Mouse (Mus musculus) liver, embryonic 11.5 days (tissue): ENCODE results near the gene Tmem132b. TPM values are rescaled to one million over a fixed set of nuclear protein-coding genes. Genes with fewer than 3 reads are reported as not detected.

Experiments used
- ATAC-seq: fragments of 200-750 bp; cut with Nextera tagmentation; replicated peaks from 2 replicates; pipeline ENCODE4 v1.8.0; 2017; ENCODE audit warnings: moderate number of reproducible peaks, mild to moderate bottlenecking, moderate TSS enrichment, moderate library complexity; ENCODE audit not compliant: low FRiP score
- DNase-seq: peaks from one replicate; pipeline ENCODE4 v3.0.0-alpha.2; 2017; ENCODE audit warnings: low spot score
- H3K27ac ChIP-seq: fragments of 300-500 bp; sonication (generic); 2 replicates; pipeline ENCODE4 v1.5.1; 2014; ENCODE audit warnings: mild to moderate bottlenecking, low read depth, low read length, control low read depth
- H3K27me3 ChIP-seq: fragments of 300-500 bp; sonication (generic); replicated peaks from 2 replicates; pipeline ENCODE4 v1.6.1; 2014; ENCODE audit warnings: low read length, mixed read lengths; ENCODE audit not compliant: control insufficient read depth, insufficient read depth
- H3K36me3 ChIP-seq: fragments of 300-500 bp; sonication (generic); 2 replicates; pipeline ENCODE4 v1.6.1; 2014; ENCODE audit warnings: mild to moderate bottlenecking, low read length, moderate library complexity, mixed read lengths; ENCODE audit not compliant: control insufficient read depth, insufficient read depth
- H3K4me1 ChIP-seq: fragments of 300-500 bp; sonication (generic); replicated peaks from 2 replicates; pipeline ENCODE4 v1.6.1; 2014; ENCODE audit warnings: low read length, mixed read lengths; ENCODE audit not compliant: control insufficient read depth, insufficient read depth
- H3K4me2 ChIP-seq: fragments of 300-500 bp; sonication (generic); 2 replicates; pipeline ENCODE4 v1.6.1; 2014; ENCODE audit warnings: mild to moderate bottlenecking, control low read depth, moderate library complexity
- H3K4me3 ChIP-seq: fragments of 300-500 bp; sonication (generic); 2 replicates; pipeline ENCODE4 v1.5.1; 2014; ENCODE audit warnings: low read depth, low read length, control low read depth
- H3K9ac ChIP-seq: fragments of 300-500 bp; sonication (generic); 2 replicates; pipeline ENCODE4 v1.6.1; 2014; ENCODE audit warnings: low read depth, low read length, control low read depth
- H3K9me3 ChIP-seq: fragments of 300-500 bp; sonication (generic); 2 replicates; pipeline ENCODE4 v1.6.1; 2016; ENCODE audit warnings: low read length, inconsistent platforms, mixed read lengths; ENCODE audit not compliant: control insufficient read depth
- WGBS: fragments of 180-500 bp; shearing (Covaris S2); extraction: QIAGEN DNeasy Blood & Tissue Kit; methylation state at CpG from one replicate; pipeline ENCODE4 v1.1.7; 2014; 5-methylcytosine and 5-hydroxymethylcytosine counted together
- polyA plus RNA-seq: library from polyadenylated mRNA; unstranded; fragments of >200 nt; fragmentation: Nextera tagmentation; extraction: Ambion mirVana; gene quantifications from 2 replicates; pipeline ENCODE4 v1.2.1, GENCODE M21; 2014

The Tmem132b gene
- polyA plus RNA-seq, 1 experiment from 2014 or later = 0.15 TPM

DNA sequence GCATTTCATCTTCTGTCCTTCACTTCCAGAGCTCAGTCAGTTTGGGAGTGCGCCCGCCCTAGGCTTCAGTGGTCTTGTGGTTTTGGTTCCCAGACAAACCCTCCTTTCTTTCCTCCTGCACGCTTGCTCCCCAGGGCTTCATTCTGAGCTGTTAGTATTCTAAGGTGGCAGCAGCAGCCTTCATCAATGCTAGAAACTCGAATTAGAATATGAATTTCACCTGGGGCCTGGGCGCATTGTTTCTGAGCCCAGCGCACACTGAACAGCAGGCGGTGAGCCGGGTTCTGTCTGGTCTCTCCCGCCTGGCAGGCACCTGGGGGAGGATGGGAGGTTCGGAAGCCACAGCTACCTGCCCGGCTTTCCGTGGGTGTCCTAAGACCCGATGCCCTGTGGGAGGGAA, 14.7 kb downstream of the Tmem132b start:
- DNase-seq = no peak
- Histone ChIP-seq H3K4me3 (no peak overlapping the region), H3K4me2 (no peak overlapping the region), H3K9ac (no peak overlapping the region), H3K27me3 (peaks cover 5% of the 10 kb centered on the region), H3K27ac (no peak overlapping the region), H3K9me3 (no peaks in the 10 kb centered on the region), H3K4me1 (no peaks in the 10 kb centered on the region), H3K36me3 (no peaks in the 10 kb centered on the region)
- ATAC-seq = no peak
- 19% methylated on average over 13 of the region's 13 CpGs for WGBS

DNA sequence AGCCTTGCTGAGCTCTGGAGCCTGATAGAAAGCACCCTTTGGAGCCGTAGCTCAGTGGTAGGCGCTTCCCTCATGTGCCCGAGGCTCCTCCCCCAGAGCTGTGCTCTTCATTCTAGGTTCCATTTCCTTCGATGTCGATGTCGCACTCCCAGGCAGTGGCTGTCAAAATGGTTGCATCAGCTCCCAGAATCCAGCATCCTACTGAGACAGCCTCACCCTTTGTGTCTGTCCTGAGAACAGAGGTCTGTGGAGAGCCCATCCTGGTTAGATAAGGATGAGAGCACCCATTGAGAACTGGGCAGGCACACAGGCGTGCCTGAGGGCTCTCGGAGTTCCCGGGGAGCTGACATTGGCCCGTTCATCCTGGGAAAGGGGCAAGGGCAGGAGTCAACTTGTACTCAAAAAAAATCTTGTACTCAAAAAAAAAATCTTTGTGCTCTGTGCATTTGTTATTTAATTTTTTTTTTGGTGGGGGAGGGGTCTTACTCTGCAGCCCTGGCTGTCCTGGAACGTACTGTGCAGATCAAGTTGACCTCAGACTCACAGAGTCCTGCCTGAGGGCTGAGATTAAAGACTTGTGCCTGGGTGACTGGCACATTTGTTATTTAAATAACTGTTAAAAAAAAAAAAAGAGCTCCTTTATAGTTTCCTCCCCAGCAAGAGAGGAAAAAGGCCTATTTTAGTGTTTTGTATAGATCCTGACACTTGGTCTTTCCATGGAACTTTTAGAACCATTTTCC, 18.3 kb downstream of the Tmem132b start:
- H3K36me3 ChIP-seq = no peaks in the 10 kb centered on the region
- H3K4me1 ChIP-seq = no peaks in the 10 kb centered on the region
- no peak for ATAC-seq
- no peak overlapping the region for H3K4me2 ChIP-seq
- no peak overlapping the region for H3K27ac ChIP-seq
- H3K9ac ChIP-seq = no peak overlapping the region
- WGBS = 31% methylated on average over 11 of the region's 11 CpGs
- H3K4me3 ChIP-seq = no peak overlapping the region
- no peaks in the 10 kb centered on the region for H3K9me3 ChIP-seq
- no peak for DNase-seq
- peaks cover 5% of the 10 kb centered on the region for H3K27me3 ChIP-seq

DNA sequence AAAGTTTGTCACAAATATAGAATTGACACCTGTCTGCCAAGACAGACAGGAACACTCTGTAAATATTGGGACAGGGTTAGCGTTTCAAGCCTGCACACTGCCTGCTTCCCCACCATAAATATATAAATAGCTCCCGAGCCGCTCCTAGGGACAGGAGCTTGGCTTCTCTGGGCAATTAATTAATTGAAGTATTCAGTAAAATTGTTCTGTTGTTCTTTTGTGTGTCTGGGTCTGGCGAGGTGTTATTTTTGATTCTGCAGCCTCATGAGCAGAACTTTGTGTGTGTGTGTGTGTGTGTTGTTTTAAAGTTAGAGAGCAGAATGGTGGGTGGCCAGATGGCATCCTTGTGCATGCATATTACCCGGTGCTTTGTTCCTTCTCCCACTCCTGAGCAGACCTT, 24.2 kb downstream of the Tmem132b start:
- Histone ChIP-seq H3K4me2 (no peak overlapping the region), H3K4me1 (no peaks in the 10 kb centered on the region), H3K27ac (no peak overlapping the region), H3K36me3 (no peaks in the 10 kb centered on the region), H3K9ac (no peak overlapping the region), H3K9me3 (no peaks in the 10 kb centered on the region), H3K27me3 (no peaks in the 10 kb centered on the region), H3K4me3 (no peak overlapping the region)
- ATAC-seq (no peak), DNase-seq (no peak)
- 73% methylated on average over 5 of the region's 5 CpGs for WGBS

DNA sequence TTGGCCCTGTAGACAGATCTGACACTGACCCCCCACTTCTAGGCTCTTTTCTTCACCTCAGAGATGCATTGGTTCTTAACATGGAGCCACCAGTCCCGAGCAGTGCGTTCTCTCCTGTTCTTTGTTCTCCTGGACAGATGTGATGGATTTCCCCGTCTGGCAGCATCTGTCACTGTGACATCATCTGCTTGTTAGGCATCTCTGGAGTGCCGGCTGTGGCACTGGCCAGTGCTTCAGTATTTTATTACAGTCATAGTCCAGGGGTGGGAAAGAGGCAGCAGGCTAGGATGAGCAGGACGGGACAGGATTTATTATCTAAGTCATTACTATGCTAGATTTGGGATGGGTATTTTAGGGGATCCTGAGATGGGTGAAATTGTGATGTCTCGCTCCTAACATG, 31.9 kb downstream of the Tmem132b start:
- no peaks in the 10 kb centered on the region for H3K36me3 ChIP-seq
- DNase-seq = no peak
- no peak overlapping the region for H3K27ac ChIP-seq
- 61% methylated on average over 6 of the region's 6 CpGs for WGBS
- H3K4me3 ChIP-seq = no peak overlapping the region
- H3K9me3 ChIP-seq = peaks cover 5% of the 10 kb centered on the region; the same call in 1 of the 2 replicates
- H3K9ac ChIP-seq = no peak overlapping the region
- no peak for ATAC-seq
- H3K27me3 ChIP-seq = no peaks in the 10 kb centered on the region
- H3K4me1 ChIP-seq = no peaks in the 10 kb centered on the region
- no peak overlapping the region for H3K4me2 ChIP-seq

DNA sequence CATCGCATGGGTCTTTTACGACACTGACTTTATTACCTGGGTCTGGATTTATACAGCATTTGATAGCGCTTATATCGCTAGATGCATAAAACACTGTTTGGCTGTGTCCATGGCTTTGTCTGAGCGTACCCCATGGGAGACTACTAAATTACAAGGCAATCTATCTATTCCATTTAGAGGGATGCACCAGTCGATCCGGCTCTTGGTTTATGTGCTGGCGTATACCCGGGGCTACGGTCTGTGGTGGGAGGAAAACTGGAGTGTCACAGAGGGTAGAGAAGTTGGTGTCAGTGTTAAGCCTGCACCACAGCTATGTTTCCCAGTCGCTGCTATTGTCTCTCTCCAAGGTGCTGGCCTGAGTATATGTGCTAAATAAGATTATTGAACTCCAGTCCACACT, 34.2 kb downstream of the Tmem132b start:
- WGBS = 80% methylated on average over 11 of the region's 11 CpGs
- Histone ChIP-seq H3K36me3 (no peaks in the 10 kb centered on the region), H3K4me1 (no peaks in the 10 kb centered on the region), H3K27me3 (no peaks in the 10 kb centered on the region), H3K9ac (no peak overlapping the region), H3K4me3 (no peak overlapping the region), H3K9me3 (peaks cover 5% of the 10 kb centered on the region; the same call in 1 of the 2 replicates), H3K27ac (no peak overlapping the region), H3K4me2 (no peak overlapping the region)
- ATAC-seq = no peak
- DNase-seq = no peak

DNA sequence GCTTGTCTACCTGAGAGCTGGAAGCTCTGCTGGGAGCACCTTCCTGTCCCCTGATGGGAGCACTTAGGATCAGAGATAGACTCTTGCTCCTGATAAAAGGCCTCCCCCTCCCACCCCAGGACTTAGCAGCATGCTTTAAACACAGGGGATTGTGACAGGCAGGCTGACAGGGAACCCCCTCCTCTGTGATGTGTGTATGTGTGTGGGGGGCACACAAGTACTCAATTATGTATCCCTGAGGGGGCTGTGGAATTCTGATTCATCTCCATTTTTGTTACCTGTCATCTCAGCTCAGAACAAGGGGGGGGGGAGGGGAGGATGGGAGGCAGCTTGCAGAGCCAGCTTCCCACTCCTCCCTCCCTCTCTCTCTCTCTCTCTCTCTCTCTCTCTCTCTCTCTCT, 36.9 kb downstream of the Tmem132b start:
- Histone ChIP-seq H3K9me3 (no peaks in the 10 kb centered on the region), H3K4me2 (no peak overlapping the region), H3K4me3 (no peak overlapping the region), H3K36me3 (no peaks in the 10 kb centered on the region), H3K4me1 (no peaks in the 10 kb centered on the region), H3K27me3 (no peaks in the 10 kb centered on the region), H3K27ac (no peak overlapping the region), H3K9ac (no peak overlapping the region)
- DNase-seq = no peak
- no peak for ATAC-seq

DNA sequence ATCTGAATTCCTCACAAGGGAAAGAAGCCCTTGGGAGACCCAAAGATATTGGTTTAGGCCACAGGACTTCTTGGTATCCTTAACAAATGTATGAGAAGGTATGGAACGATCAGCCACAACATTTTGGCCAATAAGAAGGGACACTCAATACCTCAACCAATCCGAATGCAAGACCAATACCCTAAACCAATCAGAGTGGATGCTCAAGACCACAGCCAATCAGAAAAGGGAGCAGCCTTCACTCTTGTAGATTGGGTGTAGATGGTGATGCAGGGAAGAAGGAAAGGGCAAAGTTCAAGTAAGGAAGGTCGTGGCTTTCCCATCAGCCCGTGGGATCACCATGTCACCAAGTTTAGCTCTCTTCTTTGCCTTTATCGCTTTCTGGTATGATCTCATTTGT, 40.4 kb downstream of the Tmem132b start:
- H3K4me3 ChIP-seq = no peak overlapping the region
- no peaks in the 10 kb centered on the region for H3K9me3 ChIP-seq
- H3K36me3 ChIP-seq = no peaks in the 10 kb centered on the region
- no peak overlapping the region for H3K27ac ChIP-seq
- H3K4me1 ChIP-seq = no peaks in the 10 kb centered on the region
- ATAC-seq = no peak
- no peak for DNase-seq
- no peak overlapping the region for H3K9ac ChIP-seq
- WGBS = 85% methylated on average over 5 of the region's 5 CpGs
- no peak overlapping the region for H3K4me2 ChIP-seq
- H3K27me3 ChIP-seq = no peaks in the 10 kb centered on the region

DNA sequence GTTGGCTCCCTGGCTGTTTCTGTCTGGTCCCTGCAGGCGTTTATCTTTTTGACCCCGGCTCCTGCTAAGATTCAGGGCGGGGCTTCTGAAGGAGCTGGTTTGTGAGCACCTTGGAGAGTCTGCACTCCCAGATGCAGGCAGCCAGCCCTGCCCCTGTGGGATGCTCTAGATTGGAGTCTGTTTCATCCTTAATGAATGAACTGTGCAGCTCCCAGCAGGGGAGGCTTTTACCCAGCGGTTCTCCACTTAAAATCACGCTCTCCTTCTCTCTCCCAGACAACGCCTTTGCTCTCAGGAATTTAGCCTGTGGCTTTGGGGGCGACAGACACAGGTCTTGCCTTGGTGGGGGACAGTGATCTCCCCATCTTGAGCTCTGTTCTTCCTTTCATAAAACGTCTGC, 43.3 kb downstream of the Tmem132b start:
- 20% methylated on average over 8 of the region's 8 CpGs for WGBS
- Histone ChIP-seq H3K27ac (no peak overlapping the region), H3K4me1 (no peaks in the 10 kb centered on the region), H3K9me3 (no peaks in the 10 kb centered on the region), H3K4me2 (no peak overlapping the region), H3K4me3 (no peak overlapping the region), H3K9ac (no peak overlapping the region), H3K36me3 (no peaks in the 10 kb centered on the region), H3K27me3 (no peaks in the 10 kb centered on the region)
- ATAC-seq (no peak), DNase-seq (no peak)

DNA sequence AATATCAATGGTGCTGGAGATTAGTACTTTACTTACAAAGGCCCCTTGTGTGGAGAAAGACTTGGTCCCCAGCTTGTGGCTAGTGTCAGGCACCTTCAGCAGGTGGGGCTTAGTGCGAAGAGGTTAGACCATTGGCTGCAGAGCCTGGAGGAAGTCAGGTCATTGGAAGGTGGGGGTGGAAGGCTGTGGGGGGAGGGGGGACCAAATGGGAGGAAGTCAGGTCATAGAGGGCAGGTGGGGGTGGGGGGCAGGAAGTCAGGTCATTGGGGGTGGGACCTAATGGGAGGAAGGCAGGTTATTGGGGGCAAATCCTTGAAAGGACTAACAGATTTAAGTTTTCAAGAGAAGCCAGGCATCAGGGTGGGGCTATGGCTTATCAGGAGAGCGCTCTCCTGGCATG, 44.3 kb downstream of the Tmem132b start:
- Histone ChIP-seq H3K9me3 (no peaks in the 10 kb centered on the region), H3K4me2 (no peak overlapping the region), H3K4me1 (no peaks in the 10 kb centered on the region), H3K27me3 (no peaks in the 10 kb centered on the region), H3K27ac (no peak overlapping the region), H3K4me3 (no peak overlapping the region), H3K9ac (no peak overlapping the region), H3K36me3 (no peaks in the 10 kb centered on the region)
- DNase-seq (no peak), ATAC-seq (no peak)
- WGBS = 72% methylated on average over 2 of the region's 2 CpGs
